Mouse (Mus musculus): Measurements from ENCODE around the gene Kctd21. TPM values are rescaled to one million over a fixed set of nuclear protein-coding genes. Genes with fewer than 3 reads are reported as not detected.

The Kctd21 gene
- polyA plus RNA-seq, 1 experiment from 2014 or later, result 3.6 TPM

DNA sequence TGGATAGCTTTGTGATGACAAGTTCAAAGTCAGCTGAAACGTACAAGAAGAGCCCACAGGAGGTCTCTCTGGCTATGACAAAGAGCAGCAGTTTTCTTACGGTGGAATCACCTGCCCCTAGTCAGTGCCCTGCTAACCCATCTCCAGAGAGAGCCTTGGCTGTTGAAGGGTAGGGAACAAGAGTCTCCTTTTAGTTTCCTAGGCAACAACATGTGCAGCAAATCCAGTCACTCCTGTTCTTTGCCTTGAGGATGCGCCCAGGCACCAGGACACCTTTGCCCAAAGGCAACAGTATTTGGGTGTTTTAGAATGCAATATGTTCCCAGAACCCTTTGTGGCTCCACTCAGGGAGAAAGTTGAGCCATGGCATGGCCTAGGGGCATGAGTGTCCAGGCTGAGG is 16.2 kb downstream of the Kctd21 start:
- Histone ChIP-seq H3K9ac (replicated peaks) (no peak overlapping the region), H3K4me1 (replicated peaks) (no peaks in the 10 kb centered on the region), H3K36me3 (peaks cover 10% of the 10 kb centered on the region; the same call in 1 of the 2 replicates), H3K9me3 (no peaks in the 10 kb centered on the region), H3K27ac (no peak overlapping the region), H3K27me3 (0 out of 2 replicates have a peak, but pooled peaks cover 4% of the 10 kb centered on the region), H3K4me3 (replicated peaks) (no peak overlapping the region), H3K4me2 (no peak overlapping the region)
- no peak for ATAC-seq (ENCODE audit: insufficient number of reproducible peaks, insufficient read depth, low FRiP score, low TSS enrichment, low read depth)
- 86% methylated on average over 3 of the region's 3 CpGs for WGBS

DNA sequence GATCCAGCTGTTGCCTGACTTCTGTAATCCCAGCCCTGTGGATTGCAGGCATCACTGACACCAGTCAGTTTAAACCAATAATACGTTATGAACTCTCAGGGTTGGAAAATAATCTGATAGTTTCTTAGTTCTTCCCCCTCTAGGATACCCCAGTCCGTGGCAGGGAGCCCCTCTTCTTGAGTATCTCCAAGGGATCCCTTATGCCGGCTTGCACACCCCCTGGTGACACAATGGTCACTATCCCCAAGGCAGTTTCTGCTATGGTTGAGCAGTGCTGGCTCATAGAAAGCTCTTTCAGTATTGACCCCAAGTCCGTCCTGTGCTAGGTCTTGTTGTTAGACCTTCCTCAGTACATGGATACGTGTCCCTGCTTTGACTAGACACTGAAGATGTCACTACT is 16.7 kb downstream of the Kctd21 start:
- Histone ChIP-seq H3K4me2 (no peak overlapping the region), H3K27ac (no peak overlapping the region), H3K27me3 (0 out of 2 replicates have a peak, but pooled peaks cover 4% of the 10 kb centered on the region), H3K9ac (replicated peaks) (no peak overlapping the region), H3K9me3 (no peaks in the 10 kb centered on the region), H3K4me1 (replicated peaks) (no peaks in the 10 kb centered on the region), H3K4me3 (replicated peaks) (no peak overlapping the region), H3K36me3 (peaks cover 10% of the 10 kb centered on the region; the same call in 1 of the 2 replicates)
- 81% methylated on average over 5 of the region's 5 CpGs for WGBS
- ATAC-seq (ENCODE audit: insufficient number of reproducible peaks, insufficient read depth, low FRiP score, low TSS enrichment, low read depth), result no peak

DNA sequence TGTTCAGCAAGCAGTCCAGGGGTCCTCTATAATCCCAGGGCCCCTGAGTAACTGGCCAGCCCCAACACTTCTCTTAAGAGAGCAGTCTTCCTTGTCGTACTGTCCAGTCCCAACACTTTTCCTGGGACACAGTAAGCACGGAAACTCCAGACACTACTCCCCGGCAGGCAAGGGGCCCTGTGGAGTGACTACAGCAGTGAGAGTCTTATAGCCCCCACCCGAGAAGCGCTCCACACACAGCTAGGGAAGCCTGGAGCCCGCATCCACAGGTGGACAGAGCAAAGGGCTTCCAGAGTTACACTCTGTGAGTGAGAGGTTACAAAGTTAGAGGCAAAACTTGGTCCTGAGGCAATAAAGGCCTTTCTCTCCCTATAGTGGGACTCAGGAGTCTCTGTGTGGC is 17.3 kb downstream of the Kctd21 start:
- ATAC-seq (ENCODE audit: insufficient number of reproducible peaks, insufficient read depth, low FRiP score, low TSS enrichment, low read depth), result no peak
- Histone ChIP-seq H3K4me1 (replicated peaks) (no peaks in the 10 kb centered on the region), H3K27ac (no peak overlapping the region), H3K27me3 (0 out of 2 replicates have a peak, but pooled peaks cover 4% of the 10 kb centered on the region), H3K4me3 (replicated peaks) (no peak overlapping the region), H3K4me2 (no peak overlapping the region), H3K9me3 (no peaks in the 10 kb centered on the region), H3K9ac (replicated peaks) (no peak overlapping the region), H3K36me3 (peaks cover 10% of the 10 kb centered on the region; the same call in 1 of the 2 replicates)
- WGBS, result 91% methylated on average over 6 of the region's 6 CpGs

DNA sequence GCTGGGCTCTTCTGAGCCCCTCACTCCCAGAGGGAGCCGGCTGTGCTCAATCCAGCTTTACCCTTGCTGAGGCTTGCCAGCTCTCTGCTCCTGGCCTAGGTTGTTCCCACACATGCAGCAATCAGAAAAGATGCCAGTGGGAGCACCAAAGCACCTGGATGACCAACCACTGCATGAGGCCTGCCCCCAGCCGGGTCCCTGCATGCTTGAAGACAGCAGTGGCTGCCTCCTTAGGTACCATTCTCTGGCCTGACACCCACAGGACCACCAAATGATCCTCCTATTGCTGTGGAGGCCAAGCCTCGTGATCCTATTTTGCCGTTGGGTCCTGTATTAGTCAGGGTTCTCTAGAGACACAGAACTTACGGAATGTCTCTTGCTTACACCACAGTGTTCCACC is 18.8 kb downstream of the Kctd21 start:
- WGBS, result 78% methylated on average over 5 of the region's 5 CpGs

DNA sequence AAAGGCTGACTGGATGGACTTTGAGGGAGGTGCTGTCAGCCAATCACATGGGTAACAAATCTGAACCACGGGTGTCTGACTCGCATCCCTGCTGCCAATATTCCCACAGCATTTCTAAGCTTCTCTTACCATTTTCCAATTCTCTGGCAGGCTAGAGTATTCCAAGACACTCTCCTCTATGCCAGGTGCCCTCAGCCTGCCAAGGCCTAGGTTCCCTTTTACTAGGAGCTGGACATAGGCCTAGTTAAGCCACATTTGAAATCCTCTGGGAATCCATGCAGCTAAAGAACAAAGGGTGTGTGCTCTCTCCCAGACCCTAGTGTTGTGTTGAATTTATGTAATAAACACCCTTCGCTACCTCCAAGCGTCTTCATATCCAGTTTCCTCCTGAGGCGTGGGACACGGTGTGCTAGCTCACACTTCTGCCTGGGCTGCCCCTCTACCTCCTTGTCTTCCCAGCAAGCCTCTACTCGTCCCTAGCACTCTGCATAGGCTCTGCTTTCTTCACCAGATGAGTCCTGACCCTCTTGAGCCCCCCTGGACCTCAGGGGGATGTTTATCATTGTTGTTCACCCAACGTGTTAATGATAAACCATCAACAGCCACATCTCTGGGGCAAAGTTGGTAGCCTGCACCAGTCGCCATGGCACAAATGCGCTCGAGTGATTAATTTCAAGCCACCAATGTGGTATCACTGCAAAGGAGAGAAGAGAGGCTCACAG is 19.8 kb downstream of the Kctd21 start:
- Histone ChIP-seq H3K27me3 (no peaks in the 10 kb centered on the region), H3K4me1 (replicated peaks) (0 out of 2 replicates have a peak, but pooled peaks cover 2% of the 10 kb centered on the region), H3K9ac (replicated peaks) (no peak overlapping the region), H3K9me3 (no peaks in the 10 kb centered on the region), H3K4me2 (no peak overlapping the region), H3K36me3 (peaks cover 10% of the 10 kb centered on the region; the same call in 1 of the 2 replicates), H3K4me3 (replicated peaks) (no peak overlapping the region), H3K27ac (no peak overlapping the region)
- ATAC-seq (ENCODE audit: insufficient number of reproducible peaks, insufficient read depth, low FRiP score, low TSS enrichment, low read depth), result no peak
- whole genome bisulfite sequencing, result 85% methylated on average over 11 of the region's 11 CpGs

More for the DNA sequence above, 18.8 kb downstream of the Kctd21 start:
- no peaks in the 10 kb centered on the region for H3K9me3 ChIP-seq
- H3K36me3 ChIP-seq, result peaks cover 10% of the 10 kb centered on the region; the same call in 1 of the 2 replicates
- H3K27ac ChIP-seq, result no peak overlapping the region
- no peak overlapping the region for H3K4me2 ChIP-seq
- H3K27me3 ChIP-seq, result no peaks in the 10 kb centered on the region
- no peak overlapping the region for H3K9ac ChIP-seq (replicated peaks)
- 0 out of 2 replicates have a peak, but pooled peaks cover 2% of the 10 kb centered on the region for H3K4me1 ChIP-seq (replicated peaks)
- no peak overlapping the region for H3K4me3 ChIP-seq (replicated peaks)
- no peak for ATAC-seq (ENCODE audit: insufficient number of reproducible peaks, insufficient read depth, low FRiP score, low TSS enrichment, low read depth)

GRCm38 (mm10) chr7:97353356-97353755 is 21.2 kb downstream of the Kctd21 start:
- no peak overlapping the region for H3K4me3 ChIP-seq (replicated peaks)

GRCm38 (mm10) chr7:97355068-97355841 is 23.1 kb downstream of the Kctd21 start:
- Histone ChIP-seq H3K9ac (replicated peaks) (no peak overlapping the region), H3K4me1 (replicated peaks) (0 out of 2 replicates have a peak, but pooled peaks cover 2% of the 10 kb centered on the region), H3K4me3 (replicated peaks) (no peak overlapping the region), H3K36me3 (no peaks in the 10 kb centered on the region), H3K27ac (no peak overlapping the region), H3K27me3 (no peaks in the 10 kb centered on the region), H3K9me3 (no peaks in the 10 kb centered on the region), H3K4me2 (no peak overlapping the region)
- WGBS, result 44% methylated on average over 13 of the region's 13 CpGs
- peak; percentile 26; the same call in 1 of the 2 replicates for ATAC-seq (ENCODE audit: insufficient number of reproducible peaks, insufficient read depth, low FRiP score, low TSS enrichment, low read depth)

More at GRCm38 (mm10) chr7:97353356-97353755, 21.2 kb downstream of the Kctd21 start:
- H3K36me3 ChIP-seq, result 0 out of 2 replicates have a peak, but pooled peaks cover 3% of the 10 kb centered on the region
- H3K4me1 ChIP-seq (replicated peaks), result 0 out of 2 replicates have a peak, but pooled peaks cover 2% of the 10 kb centered on the region
- WGBS, result 89% methylated on average over 6 of the region's 6 CpGs
- H3K9ac ChIP-seq (replicated peaks), result no peak overlapping the region
- no peak for ATAC-seq (ENCODE audit: insufficient number of reproducible peaks, insufficient read depth, low FRiP score, low TSS enrichment, low read depth)
- no peaks in the 10 kb centered on the region for H3K27me3 ChIP-seq
- no peak overlapping the region for H3K4me2 ChIP-seq
- H3K9me3 ChIP-seq, result no peaks in the 10 kb centered on the region
- no peak overlapping the region for H3K27ac ChIP-seq

DNA sequence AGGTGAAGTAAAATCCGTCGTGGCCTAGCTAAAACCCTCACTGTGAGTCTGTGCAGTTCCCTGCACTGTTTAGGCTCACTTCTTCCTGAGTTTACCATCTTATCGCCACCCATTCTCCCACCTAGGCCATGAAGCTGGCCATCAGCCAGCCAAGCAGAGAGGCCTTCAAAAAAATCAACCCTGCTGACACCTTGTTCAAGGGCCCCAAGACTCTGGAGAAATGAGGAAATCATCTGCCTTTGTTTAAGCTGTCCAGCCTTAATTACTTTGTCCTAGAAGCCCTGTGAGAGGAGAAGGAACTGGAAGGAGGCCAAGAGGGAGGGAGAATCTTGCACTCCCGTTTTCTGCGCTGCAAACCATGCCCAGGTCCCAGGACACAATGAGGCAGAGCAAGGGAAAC is 24.1 kb downstream of the Kctd21 start:
- H3K4me2 ChIP-seq, result no peak overlapping the region
- no peak overlapping the region for H3K4me3 ChIP-seq (replicated peaks)
- no peak for ATAC-seq (ENCODE audit: insufficient number of reproducible peaks, insufficient read depth, low FRiP score, low TSS enrichment, low read depth)
- no peaks in the 10 kb centered on the region for H3K36me3 ChIP-seq
- 0 out of 2 replicates have a peak, but pooled peaks cover 2% of the 10 kb centered on the region for H3K4me1 ChIP-seq (replicated peaks)
- no peak overlapping the region for H3K9ac ChIP-seq (replicated peaks)
- no peaks in the 10 kb centered on the region for H3K27me3 ChIP-seq
- H3K27ac ChIP-seq, result no peak overlapping the region
- H3K9me3 ChIP-seq, result no peaks in the 10 kb centered on the region
- WGBS, result 87% methylated on average over 5 of the region's 5 CpGs

GRCm38 (mm10) chr7:97356875-97357276 is 24.7 kb downstream of the Kctd21 start:
- no peak overlapping the region for H3K4me2 ChIP-seq
- H3K9me3 ChIP-seq, result no peaks in the 10 kb centered on the region
- H3K4me3 ChIP-seq (replicated peaks), result no peak overlapping the region
- 81% methylated on average over 5 of the region's 5 CpGs for WGBS
- H3K9ac ChIP-seq (replicated peaks), result no peak overlapping the region
- H3K36me3 ChIP-seq, result no peaks in the 10 kb centered on the region
- H3K27ac ChIP-seq, result no peak overlapping the region
- H3K27me3 ChIP-seq, result no peaks in the 10 kb centered on the region
- H3K4me1 ChIP-seq (replicated peaks), result 0 out of 2 replicates have a peak, but pooled peaks cover 2% of the 10 kb centered on the region
- no peak for ATAC-seq (ENCODE audit: insufficient number of reproducible peaks, insufficient read depth, low FRiP score, low TSS enrichment, low read depth)

DNA sequence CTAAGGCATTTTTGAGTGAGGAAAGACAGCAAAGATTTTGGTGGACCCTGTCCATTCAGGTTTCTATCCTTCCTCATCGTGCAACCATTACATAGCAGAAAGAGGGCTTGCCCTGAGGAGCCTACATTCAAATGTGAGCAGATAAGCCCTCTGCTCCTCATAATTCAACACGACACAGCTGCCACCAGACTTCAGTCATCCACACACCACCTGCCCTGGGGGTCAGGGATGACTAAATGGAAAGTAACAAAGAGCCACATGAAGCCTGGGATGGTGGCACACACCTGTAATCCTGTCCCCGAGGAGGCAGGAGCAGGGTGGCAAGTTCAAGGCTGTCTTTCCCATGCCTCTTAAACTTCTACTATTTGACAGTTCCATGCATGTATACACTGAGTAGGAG is 25.7 kb downstream of the Kctd21 start:
- no peak for ATAC-seq (ENCODE audit: insufficient number of reproducible peaks, insufficient read depth, low FRiP score, low TSS enrichment, low read depth)
- WGBS, result 72% methylated on average over 3 of the region's 3 CpGs
- 0 out of 2 replicates have a peak, but pooled peaks cover 2% of the 10 kb centered on the region for H3K4me1 ChIP-seq (replicated peaks)
- H3K27me3 ChIP-seq, result no peaks in the 10 kb centered on the region
- no peak overlapping the region for H3K27ac ChIP-seq
- H3K4me3 ChIP-seq (replicated peaks), result no peak overlapping the region
- no peaks in the 10 kb centered on the region for H3K36me3 ChIP-seq
- no peak overlapping the region for H3K9ac ChIP-seq (replicated peaks)
- no peaks in the 10 kb centered on the region for H3K9me3 ChIP-seq
- no peak overlapping the region for H3K4me2 ChIP-seq

GRCm38 (mm10) chr7:97358347-97358746 is 26.2 kb downstream of the Kctd21 start:
- Histone ChIP-seq H3K27me3 (no peaks in the 10 kb centered on the region), H3K36me3 (no peaks in the 10 kb centered on the region), H3K27ac (no peak overlapping the region), H3K4me3 (replicated peaks) (no peak overlapping the region), H3K9me3 (no peaks in the 10 kb centered on the region), H3K4me1 (replicated peaks) (0 out of 2 replicates have a peak, but pooled peaks cover 2% of the 10 kb centered on the region), H3K4me2 (no peak overlapping the region), H3K9ac (replicated peaks) (no peak overlapping the region)
- no peak for ATAC-seq (ENCODE audit: insufficient number of reproducible peaks, insufficient read depth, low FRiP score, low TSS enrichment, low read depth)
- WGBS, result 89% methylated on average over 4 of the region's 4 CpGs

All from limb, embryonic 12.5 days (tissue).